Mouse (Mus musculus): Measurements from ENCODE around the gene Il10ra. TPM values are rescaled to one million over a fixed set of nuclear protein-coding genes. Genes with fewer than 3 reads are reported as not detected.

The Il10ra gene
- polyA plus RNA-seq, 1 experiment from 2014 or later, result 0.42 TPM

DNA sequence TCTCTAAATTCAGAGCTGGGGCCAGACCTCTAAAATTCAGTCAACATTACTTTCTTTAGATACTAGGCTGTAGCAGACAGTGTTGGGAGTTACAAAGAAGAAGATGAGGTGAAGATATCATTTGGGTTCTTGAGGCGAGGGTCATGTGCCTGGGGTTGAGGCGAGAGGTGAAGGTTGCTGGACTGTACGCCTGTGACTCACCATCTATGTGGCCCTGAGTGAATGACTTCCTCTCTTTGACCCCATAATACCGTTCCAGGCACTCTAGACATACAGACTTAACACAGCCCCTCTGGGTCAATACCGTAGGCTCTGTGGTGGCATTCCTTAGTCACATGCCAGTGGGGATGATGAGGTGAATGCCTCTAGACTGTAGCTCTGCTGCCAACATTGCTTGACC, 13.5 kb upstream of the Il10ra start:
- Histone ChIP-seq H3K36me3 (no peaks in the 10 kb centered on the region), H3K9me3 (no peaks in the 10 kb centered on the region), H3K27me3 (no peaks in the 10 kb centered on the region), H3K9ac (replicated peaks) (no peak overlapping the region), H3K4me2 (replicated peaks) (no peak overlapping the region), H3K27ac (replicated peaks) (no peak overlapping the region), H3K4me1 (no peaks in the 10 kb centered on the region), H3K4me3 (no peak overlapping the region)
- 92% methylated on average over 5 of the region's 5 CpGs for WGBS
- no peak for ATAC-seq (replicated peaks)

DNA sequence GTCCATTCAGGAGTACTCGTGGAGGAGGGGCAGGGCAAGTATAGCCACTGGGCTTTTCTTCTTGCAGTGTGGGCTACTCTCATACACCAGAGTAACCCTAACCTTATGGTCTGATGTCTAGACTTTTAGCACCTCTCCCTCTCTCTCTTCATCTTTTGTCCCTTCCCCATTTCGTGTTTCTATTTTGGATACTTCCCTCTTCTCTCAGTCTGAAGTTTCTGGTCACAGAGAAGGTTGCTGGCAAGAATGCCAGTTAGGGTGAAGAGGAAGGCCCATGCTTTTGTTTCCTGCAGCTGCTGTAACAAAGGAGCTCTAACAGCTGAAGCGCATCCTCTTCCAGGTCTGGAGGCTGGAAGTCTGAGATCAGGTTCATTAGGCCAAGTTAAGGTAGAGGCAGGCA, 11.9 kb upstream of the Il10ra start:
- no peaks in the 10 kb centered on the region for H3K36me3 ChIP-seq
- no peak overlapping the region for H3K4me2 ChIP-seq (replicated peaks)
- H3K9ac ChIP-seq (replicated peaks), result no peak overlapping the region
- ATAC-seq (replicated peaks), result no peak
- no peak overlapping the region for H3K27ac ChIP-seq (replicated peaks)
- WGBS, result 76% methylated on average over 3 of the region's 3 CpGs
- no peak overlapping the region for H3K4me3 ChIP-seq
- H3K27me3 ChIP-seq, result no peaks in the 10 kb centered on the region
- H3K9me3 ChIP-seq, result no peaks in the 10 kb centered on the region
- H3K4me1 ChIP-seq, result no peaks in the 10 kb centered on the region

GRCm38 (mm10) chr9:45280059-45280458, 11.1 kb upstream of the Il10ra start:
- Histone ChIP-seq H3K4me2 (replicated peaks) (no peak overlapping the region), H3K27ac (replicated peaks) (no peak overlapping the region), H3K27me3 (no peaks in the 10 kb centered on the region), H3K4me1 (no peaks in the 10 kb centered on the region), H3K9ac (replicated peaks) (no peak overlapping the region), H3K9me3 (no peaks in the 10 kb centered on the region), H3K36me3 (no peaks in the 10 kb centered on the region), H3K4me3 (no peak overlapping the region)
- WGBS, result 78% methylated on average over 3 of the region's 3 CpGs
- no peak for ATAC-seq (replicated peaks)

DNA sequence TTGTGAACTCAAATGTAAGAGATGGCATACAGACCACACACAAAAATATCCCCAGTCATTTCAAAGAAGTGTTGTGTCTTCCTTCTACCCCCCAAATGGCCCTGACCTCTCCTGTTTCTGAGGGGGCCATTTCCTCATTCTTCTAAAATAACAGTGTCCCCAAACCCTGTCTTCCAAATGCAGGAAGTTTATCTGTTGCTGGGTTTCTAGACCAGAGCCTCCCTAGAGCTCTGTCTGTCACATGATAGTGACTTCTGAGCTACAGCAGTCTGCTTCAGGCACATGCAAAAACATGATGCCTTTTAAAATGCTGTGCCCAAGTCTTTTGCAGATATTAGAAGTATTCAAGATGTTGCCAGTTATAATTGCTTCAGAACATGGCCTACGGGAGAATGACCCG, 5.7 kb upstream of the Il10ra start:
- WGBS, result 97% methylated on average over 2 of the region's 2 CpGs
- H3K4me3 ChIP-seq, result no peak overlapping the region
- no peak overlapping the region for H3K27ac ChIP-seq (replicated peaks)

GRCm38 (mm10) chr9:45274218-45274617, 5.3 kb upstream of the Il10ra start:
- Histone ChIP-seq H3K4me3 (no peak overlapping the region), H3K4me2 (replicated peaks) (no peak overlapping the region), H3K27ac (replicated peaks) (no peak overlapping the region), H3K36me3 (no peaks in the 10 kb centered on the region), H3K27me3 (no peaks in the 10 kb centered on the region), H3K9ac (replicated peaks) (no peak overlapping the region), H3K9me3 (no peaks in the 10 kb centered on the region), H3K4me1 (peaks cover 2% of the 10 kb centered on the region; the same call in 1 of the 2 replicates)
- ATAC-seq (replicated peaks), result no peak
- WGBS, result 93% methylated on average over 4 of the region's 4 CpGs

More for the DNA sequence above, 5.7 kb upstream of the Il10ra start:
- H3K36me3 ChIP-seq, result no peaks in the 10 kb centered on the region
- H3K9ac ChIP-seq (replicated peaks), result no peak overlapping the region
- no peak for ATAC-seq (replicated peaks)
- H3K9me3 ChIP-seq, result no peaks in the 10 kb centered on the region
- H3K4me1 ChIP-seq, result no peaks in the 10 kb centered on the region
- no peaks in the 10 kb centered on the region for H3K27me3 ChIP-seq
- H3K4me2 ChIP-seq (replicated peaks), result no peak overlapping the region

- Histone ChIP-seq H3K4me1 (peaks cover 9% of the 10 kb centered on the region), H3K9ac (replicated peaks) (no peak overlapping the region), H3K4me3 (no peak overlapping the region), H3K9me3 (no peaks in the 10 kb centered on the region), H3K4me2 (replicated peaks) (no peak overlapping the region), H3K27ac (replicated peaks) (no peak overlapping the region), H3K27me3 (peaks cover 11% of the 10 kb centered on the region; the same call in 1 of the 2 replicates), H3K36me3 (no peaks in the 10 kb centered on the region)
- no peak for ATAC-seq (replicated peaks)
- WGBS, result 52% methylated on average over 5 of the region's 5 CpGs
Measured at GRCm38 (mm10) chr9:45272213-45272612, 3.3 kb upstream of the Il10ra start.

- H3K27ac ChIP-seq (replicated peaks), result no peak overlapping the region
- H3K9me3 ChIP-seq, result no peaks in the 10 kb centered on the region
- peaks cover 12% of the 10 kb centered on the region; the same call in 1 of the 2 replicates for H3K27me3 ChIP-seq
- no peak overlapping the region for H3K9ac ChIP-seq (replicated peaks)
- 51% methylated on average over 4 of the region's 4 CpGs for WGBS
- ATAC-seq (replicated peaks), result no peak
- H3K4me1 ChIP-seq, result peaks cover 9% of the 10 kb centered on the region
- H3K4me2 ChIP-seq (replicated peaks), result no peak overlapping the region
- no peak overlapping the region for H3K4me3 ChIP-seq
- no peaks in the 10 kb centered on the region for H3K36me3 ChIP-seq
Measured at GRCm38 (mm10) chr9:45268079-45268478, 870 bp downstream of the Il10ra start.

- Histone ChIP-seq H3K4me1 (peaks cover 9% of the 10 kb centered on the region), H3K36me3 (no peaks in the 10 kb centered on the region), H3K27ac (replicated peaks) (no peak overlapping the region), H3K4me2 (replicated peaks) (no peak overlapping the region), H3K27me3 (peaks cover 12% of the 10 kb centered on the region; the same call in 1 of the 2 replicates), H3K9me3 (no peaks in the 10 kb centered on the region), H3K4me3 (no peak overlapping the region), H3K9ac (replicated peaks) (no peak overlapping the region)
- no peak for ATAC-seq (replicated peaks)
- WGBS, result 92% methylated on average over 4 of the region's 4 CpGs
Measured at GRCm38 (mm10) chr9:45267099-45267498, 1.9 kb downstream of the Il10ra start.

DNA sequence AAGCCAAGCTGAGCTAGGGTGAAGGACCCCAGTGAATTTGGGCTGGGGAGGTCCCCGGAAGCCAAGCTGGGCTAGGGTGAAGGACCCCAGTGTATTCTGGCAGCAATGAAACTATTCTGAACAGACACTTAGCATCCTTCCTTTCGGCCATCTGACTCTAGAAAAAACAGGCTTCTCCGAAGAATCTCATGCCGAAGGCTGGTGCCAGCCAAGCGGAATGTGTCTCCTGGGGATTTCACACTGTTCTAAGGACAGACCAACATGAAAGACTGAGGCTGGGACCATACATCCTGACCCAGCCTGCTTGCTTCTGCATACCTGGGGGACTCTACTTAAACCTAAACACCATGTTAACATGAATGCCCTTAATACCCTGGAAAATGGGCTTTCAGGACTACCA, 7.1 kb downstream of the Il10ra start:
- Histone ChIP-seq H3K36me3 (no peaks in the 10 kb centered on the region), H3K4me1 (no peaks in the 10 kb centered on the region), H3K27me3 (no peaks in the 10 kb centered on the region), H3K9ac (replicated peaks) (no peak overlapping the region), H3K4me2 (replicated peaks) (no peak overlapping the region), H3K9me3 (no peaks in the 10 kb centered on the region), H3K27ac (replicated peaks) (no peak overlapping the region), H3K4me3 (no peak overlapping the region)
- no peak for ATAC-seq (replicated peaks)
- WGBS, result 74% methylated on average over 5 of the region's 5 CpGs

DNA sequence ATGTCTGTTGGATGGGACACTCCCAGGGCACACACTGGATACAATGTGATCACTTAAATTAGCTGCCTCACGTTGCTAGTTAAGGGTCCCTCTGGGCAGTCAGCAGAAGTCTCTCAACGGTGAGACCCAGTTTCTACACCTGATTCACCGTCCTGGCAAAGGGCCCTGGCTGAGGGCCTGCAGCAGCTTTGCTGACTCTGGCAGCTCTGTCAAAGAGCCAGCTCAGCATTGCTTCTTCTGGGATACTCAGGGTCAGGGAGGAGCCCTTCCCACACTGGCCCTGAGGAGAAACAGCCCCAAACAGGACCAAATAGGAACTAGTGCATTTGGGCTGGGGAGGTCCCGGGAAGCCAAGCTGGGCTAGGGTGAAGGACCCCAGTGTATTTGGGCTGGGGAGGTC, 7.5 kb downstream of the Il10ra start:
- WGBS, result 57% methylated on average over 4 of the region's 4 CpGs
- H3K9ac ChIP-seq (replicated peaks), result no peak overlapping the region
- no peaks in the 10 kb centered on the region for H3K4me1 ChIP-seq
- no peak overlapping the region for H3K4me2 ChIP-seq (replicated peaks)
- H3K36me3 ChIP-seq, result no peaks in the 10 kb centered on the region
- H3K9me3 ChIP-seq, result no peaks in the 10 kb centered on the region
- no peak overlapping the region for H3K4me3 ChIP-seq
- H3K27ac ChIP-seq (replicated peaks), result no peak overlapping the region
- no peak for ATAC-seq (replicated peaks)
- H3K27me3 ChIP-seq, result no peaks in the 10 kb centered on the region

DNA sequence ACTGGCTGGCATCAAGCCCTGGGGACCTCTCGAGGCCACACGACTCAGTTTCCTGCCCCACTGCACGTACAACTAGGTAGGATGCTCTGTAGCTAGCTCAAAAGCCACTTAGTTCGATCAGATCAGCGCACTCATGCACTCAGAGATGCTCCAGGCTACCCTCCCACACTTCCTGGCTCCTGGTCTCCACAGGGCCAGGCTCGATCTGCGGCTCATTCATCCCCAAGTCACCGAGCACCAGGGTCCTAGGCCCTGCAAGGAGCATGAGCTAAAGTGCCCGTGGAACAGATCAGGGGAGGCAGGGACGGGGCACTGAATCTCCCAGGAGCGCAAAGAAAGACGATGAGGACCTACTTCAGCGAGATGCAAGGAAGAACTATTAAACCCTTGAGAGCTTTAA, 9.9 kb downstream of the Il10ra start:
- H3K9ac ChIP-seq (replicated peaks), result no peak overlapping the region
- no peaks in the 10 kb centered on the region for H3K27me3 ChIP-seq
- H3K4me2 ChIP-seq (replicated peaks), result no peak overlapping the region
- H3K4me3 ChIP-seq, result no peak overlapping the region
- 84% methylated on average over 13 of the region's 13 CpGs for WGBS
- H3K9me3 ChIP-seq, result no peaks in the 10 kb centered on the region
- H3K36me3 ChIP-seq, result no peaks in the 10 kb centered on the region
- no peak for ATAC-seq (replicated peaks)
- no peak overlapping the region for H3K27ac ChIP-seq (replicated peaks)
- H3K4me1 ChIP-seq, result no peaks in the 10 kb centered on the region

- ATAC-seq (replicated peaks), result no peak
- WGBS, result 90% methylated on average over 5 of the region's 5 CpGs
- no peak overlapping the region for H3K4me2 ChIP-seq (replicated peaks)
Measured at GRCm38 (mm10) chr9:45255967-45256366, 13.0 kb downstream of the Il10ra start.

DNA sequence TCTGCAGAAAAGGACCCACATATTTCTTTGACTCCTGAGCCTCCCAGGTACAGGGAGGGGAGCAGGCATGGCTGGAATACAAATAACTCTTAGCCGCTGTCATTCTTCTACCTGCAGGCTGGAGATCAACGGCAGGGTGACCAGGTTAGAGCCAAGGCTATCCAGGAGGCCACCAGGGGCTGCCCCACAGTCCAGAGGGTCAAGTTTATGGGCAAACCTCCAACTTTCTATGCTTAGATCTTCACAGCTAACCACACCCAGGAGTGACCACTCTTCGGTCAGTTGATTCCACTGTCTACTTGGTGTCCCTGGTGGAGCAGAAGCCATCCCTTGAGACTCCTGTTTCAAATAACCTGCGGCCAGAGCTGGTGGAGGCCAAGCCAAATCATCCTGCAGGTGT, 13.5 kb downstream of the Il10ra start:
- Histone ChIP-seq H3K4me3 (no peak overlapping the region), H3K27ac (replicated peaks) (no peak overlapping the region), H3K4me2 (replicated peaks) (no peak overlapping the region), H3K9ac (replicated peaks) (no peak overlapping the region), H3K36me3 (no peaks in the 10 kb centered on the region), H3K27me3 (no peaks in the 10 kb centered on the region), H3K9me3 (no peaks in the 10 kb centered on the region), H3K4me1 (no peaks in the 10 kb centered on the region)
- ATAC-seq (replicated peaks), result no peak
- 87% methylated on average over 4 of the region's 4 CpGs for WGBS

More at GRCm38 (mm10) chr9:45255967-45256366, 13.0 kb downstream of the Il10ra start:
- H3K36me3 ChIP-seq, result no peaks in the 10 kb centered on the region
- no peak overlapping the region for H3K4me3 ChIP-seq
- H3K9me3 ChIP-seq, result no peaks in the 10 kb centered on the region
- H3K27me3 ChIP-seq, result no peaks in the 10 kb centered on the region
- H3K9ac ChIP-seq (replicated peaks), result no peak overlapping the region
- no peak overlapping the region for H3K27ac ChIP-seq (replicated peaks)
- no peaks in the 10 kb centered on the region for H3K4me1 ChIP-seq
